Mouse (Mus musculus) lung, embryonic 14.5 days (tissue): ENCODE data around the gene Nol4l. TPM values are rescaled to one million over a fixed set of nuclear protein-coding genes. Genes with fewer than 3 reads are reported as not detected.

Source experiments
- ATAC-seq: fragments of 200-750 bp; cut with Nextera tagmentation; 2 replicates; pipeline ENCODE4 v1.8.0; 2017; ENCODE audit warnings: mild to moderate bottlenecking, moderate TSS enrichment, moderate library complexity; ENCODE audit not compliant: insufficient read depth
- DNase-seq: peaks from one replicate; pipeline ENCODE4 v3.0.0-alpha.2; 2015
- H3K27ac ChIP-seq: fragments of 300-500 bp; sonication (generic); 2 replicates; pipeline ENCODE4 v1.5.1; 2014; ENCODE audit warnings: low read depth, mild to moderate bottlenecking, moderate library complexity
- H3K27me3 ChIP-seq: fragments of 300-500 bp; sonication (generic); 2 replicates; pipeline ENCODE4 v1.6.1; 2014; ENCODE audit warnings: low read length, control low read depth; ENCODE audit not compliant: insufficient read depth
- H3K36me3 ChIP-seq: fragments of 300-500 bp; sonication (generic); 2 replicates; pipeline ENCODE4 v1.6.1; 2014; ENCODE audit warnings: control low read depth; ENCODE audit not compliant: insufficient read depth
- H3K4me1 ChIP-seq: fragments of 300-500 bp; sonication (generic); 2 replicates; pipeline ENCODE4 v1.6.1; 2014; ENCODE audit warnings: antibody characterized with exemption, control low read depth; ENCODE audit not compliant: insufficient read depth
- H3K4me2 ChIP-seq: fragments of 300-500 bp; sonication (generic); 2 replicates; pipeline ENCODE4 v1.6.1; 2014; ENCODE audit warnings: mild to moderate bottlenecking
- H3K4me3 ChIP-seq: fragments of 300-500 bp; sonication (generic); 2 replicates; pipeline ENCODE4 v1.5.1; 2014; ENCODE audit warnings: low read depth, low read length
- H3K9ac ChIP-seq: fragments of 300-500 bp; sonication (generic); 2 replicates; pipeline ENCODE4 v1.6.1; 2014
- H3K9me3 ChIP-seq: fragments of 300-500 bp; sonication (generic); 2 replicates; pipeline ENCODE4 v1.6.1; 2016; ENCODE audit warnings: low read depth, low read length, control low read depth
- CTCF ChIP-seq: IDR thresholded peaks from 2 replicates; pipeline ENCODE4 v1.5.1; 2016; ENCODE audit warnings: antibody characterized with exemption, low read depth
- WGBS: fragments of 180-500 bp; shearing (Covaris S2); extraction: QIAGEN DNeasy Blood & Tissue Kit; methylation state at CpG from one replicate; pipeline ENCODE4 v1.1.7; 2014; 5-methylcytosine and 5-hydroxymethylcytosine counted together
- polyA plus RNA-seq: library from polyadenylated mRNA; unstranded; fragments of >200 nt; fragmentation: Nextera tagmentation; extraction: Ambion mirVana; gene quantifications from 2 replicates; pipeline ENCODE4 v1.2.1, GENCODE M21; 2014

Gene Nol4l
- polyA plus RNA-seq, 1 experiment from 2014 or later: 13.9 TPM

GRCm38 (mm10) chr2:153512416-153513323 is 17.1 kb downstream of the Nol4l start:
- no peaks in the 10 kb centered on the region for H3K9me3 ChIP-seq
- no peak for TF ChIP-seq CTCF
- H3K27me3 ChIP-seq: no peaks in the 10 kb centered on the region
- ATAC-seq (no peak), DNase-seq (peak; percentile 34)
- H3K4me3 ChIP-seq: no peak overlapping the region
- no peak overlapping the region for H3K4me2 ChIP-seq
- 64% methylated on average over 14 of the region's 14 CpGs for WGBS
- no peak overlapping the region for H3K9ac ChIP-seq
- H3K27ac ChIP-seq: no peak overlapping the region
- peaks cover 6% of the 10 kb centered on the region; the same call in 1 of the 2 replicates for H3K4me1 ChIP-seq
- no peaks in the 10 kb centered on the region for H3K36me3 ChIP-seq

GRCm38 (mm10) chr2:153511562-153511961 is 18.2 kb downstream of the Nol4l start:
- H3K4me2 ChIP-seq: no peak overlapping the region
- no peak overlapping the region for H3K27ac ChIP-seq
- peaks cover 6% of the 10 kb centered on the region; the same call in 1 of the 2 replicates for H3K4me1 ChIP-seq
- no peaks in the 10 kb centered on the region for H3K27me3 ChIP-seq
- no peak overlapping the region for H3K9ac ChIP-seq
- no peak for ATAC-seq
- TF ChIP-seq CTCF: no peak
- 79% methylated on average over 6 of the region's 6 CpGs for WGBS
- H3K36me3 ChIP-seq: no peaks in the 10 kb centered on the region
- no peak for DNase-seq
- H3K4me3 ChIP-seq: no peak overlapping the region
- H3K9me3 ChIP-seq: no peaks in the 10 kb centered on the region

- ATAC-seq: no peak
- DNase-seq: no peak
- no peaks in the 10 kb centered on the region for H3K27me3 ChIP-seq
- no peak overlapping the region for H3K27ac ChIP-seq
- 82% methylated on average over 8 of the region's 8 CpGs for WGBS
- H3K36me3 ChIP-seq: no peaks in the 10 kb centered on the region
- no peak for TF ChIP-seq CTCF
- H3K9me3 ChIP-seq: no peaks in the 10 kb centered on the region
- no peak overlapping the region for H3K9ac ChIP-seq
- peaks cover 6% of the 10 kb centered on the region; the same call in 1 of the 2 replicates for H3K4me1 ChIP-seq
- H3K4me3 ChIP-seq: no peak overlapping the region
- no peak overlapping the region for H3K4me2 ChIP-seq
These were observed 19.6 kb downstream of the Nol4l start for GRCm38 (mm10) chr2:153510136-153510535.

- H3K4me3 ChIP-seq: no peak overlapping the region
- no peak for TF ChIP-seq CTCF
- H3K9ac ChIP-seq: no peak overlapping the region
These were observed 20.4 kb downstream of the Nol4l start for GRCm38 (mm10) chr2:153509211-153510029.

GRCm38 (mm10) chr2:153508405-153508804 is 21.4 kb downstream of the Nol4l start:
- Histone ChIP-seq H3K9me3 (no peaks in the 10 kb centered on the region), H3K27me3 (no peaks in the 10 kb centered on the region), H3K27ac (no peak overlapping the region), H3K4me2 (no peak overlapping the region), H3K4me3 (no peak overlapping the region), H3K4me1 (peaks cover 6% of the 10 kb centered on the region; the same call in 1 of the 2 replicates), H3K9ac (no peak overlapping the region), H3K36me3 (no peaks in the 10 kb centered on the region)
- TF ChIP-seq CTCF: no peak
- no peak for ATAC-seq
- no peak for DNase-seq
- 67% methylated on average over 3 of the region's 3 CpGs for WGBS

More at GRCm38 (mm10) chr2:153509211-153510029, 20.4 kb downstream of the Nol4l start:
- no peaks in the 10 kb centered on the region for H3K9me3 ChIP-seq
- DNase-seq (peak; percentile 63), ATAC-seq (peak; percentile 67)
- peak overlapping the region; percentile 15; the same call in 1 of the 2 replicates for H3K4me2 ChIP-seq
- H3K36me3 ChIP-seq: no peaks in the 10 kb centered on the region
- H3K4me1 ChIP-seq: peaks cover 6% of the 10 kb centered on the region; the same call in 1 of the 2 replicates
- no peaks in the 10 kb centered on the region for H3K27me3 ChIP-seq
- 11% methylated on average over 18 of the region's 18 CpGs for WGBS
- 0 out of 2 replicates have a peak overlapping the region, but pooled peaks have one; percentile 33 for H3K27ac ChIP-seq

GRCm38 (mm10) chr2:153507969-153508368 is 21.8 kb downstream of the Nol4l start:
- 91% methylated on average over 2 of the region's 2 CpGs for WGBS
- H3K4me1 ChIP-seq: peaks cover 6% of the 10 kb centered on the region; the same call in 1 of the 2 replicates
- no peaks in the 10 kb centered on the region for H3K27me3 ChIP-seq
- no peaks in the 10 kb centered on the region for H3K9me3 ChIP-seq
- DNase-seq (no peak), ATAC-seq (no peak)
- no peak overlapping the region for H3K4me2 ChIP-seq
- H3K9ac ChIP-seq: no peak overlapping the region
- no peak overlapping the region for H3K4me3 ChIP-seq
- no peak overlapping the region for H3K27ac ChIP-seq
- H3K36me3 ChIP-seq: no peaks in the 10 kb centered on the region
- TF ChIP-seq CTCF: no peak
